Mouse (Mus musculus): ENCODE measurements around the gene Taf3. TPM values are rescaled to one million over a fixed set of nuclear protein-coding genes. Genes with fewer than 3 reads are reported as not detected.

Taf3 gene
- 1 to 10 TPM; 6.3 to 7.7 TPM for total RNA-seq (2021)
- long read RNA-seq, experiment 1, full-length matches to known transcripts, result 2 of 5 reads
- long read RNA-seq, experiment 1, partial matches to known transcripts, result 1 of 5 reads
- long read RNA-seq, experiment 1, other reads (novel, unspliced or antisense), result 2 of 5 reads
- long read RNA-seq, experiment 2, full-length matches to known transcripts, result 1 of 3 reads
- long read RNA-seq, experiment 2, partial matches to known transcripts, result 0 of 3 reads
- long read RNA-seq, experiment 2, other reads (novel, unspliced or antisense), result 2 of 3 reads

DNA sequence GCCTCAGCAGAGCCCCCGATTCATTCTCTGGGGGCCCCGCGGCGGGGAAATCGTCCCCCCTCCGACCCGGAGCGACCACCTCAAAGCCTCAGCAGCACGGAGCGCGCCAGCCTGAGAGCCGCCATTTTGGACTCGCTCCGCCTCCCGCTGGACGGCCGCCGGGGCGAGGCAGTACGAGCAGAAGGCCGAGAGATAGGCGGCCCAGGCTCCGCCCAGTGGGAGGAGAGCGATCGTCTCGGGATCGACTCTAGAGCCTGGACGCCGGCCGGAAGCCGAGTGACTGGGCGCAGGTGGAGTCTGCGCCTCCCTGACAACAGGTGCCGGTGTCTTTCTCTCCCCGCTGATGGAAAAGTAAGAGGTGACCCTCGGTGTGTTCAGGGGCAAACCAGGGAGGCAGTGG is at the start of gene Taf3:
Gene Taf3, minus strand, starts transcription at position 136 of the 400 bp plus-strand sequence.
- intact Hi-C loops (cut with DNase I), result no loop called here
- peak; percentile 88 to 93 for DNase-seq

DNA sequence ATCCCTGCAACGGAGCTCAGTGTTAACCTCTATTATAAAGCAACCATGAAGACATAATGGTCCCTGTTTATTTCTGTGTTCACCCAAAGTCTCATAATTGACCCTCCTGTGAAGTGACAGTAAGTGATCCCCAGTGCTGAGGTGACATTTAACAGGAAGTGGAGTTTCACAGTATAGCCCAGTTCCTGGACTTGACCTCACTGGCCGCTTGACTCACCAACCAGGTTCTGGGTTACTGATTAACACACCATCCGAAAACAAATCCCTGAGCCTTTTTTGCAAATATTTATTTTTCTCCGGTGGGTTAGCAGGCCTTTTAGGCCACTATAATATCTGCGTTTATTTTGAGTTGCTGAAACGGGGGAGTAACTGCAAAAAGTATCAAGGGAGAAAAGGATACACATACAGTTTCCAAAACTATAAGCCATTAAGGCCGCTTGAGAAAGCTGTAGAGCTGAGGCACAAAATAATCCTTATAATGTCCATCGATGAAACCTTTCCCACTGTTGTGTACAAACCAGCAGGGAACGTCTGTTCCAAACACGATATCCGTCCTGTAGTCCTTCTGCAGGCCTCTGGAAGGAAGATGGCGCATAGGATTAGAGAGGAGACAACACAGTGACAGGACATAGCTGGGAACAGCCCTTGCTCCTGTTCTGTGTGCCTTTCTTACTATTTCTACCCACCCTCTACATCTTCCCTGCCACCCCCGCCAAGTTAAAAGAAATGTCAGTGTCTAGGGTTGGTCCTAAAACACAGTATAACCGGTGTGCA is 46.1 kb upstream of the Taf3 start:
- DNase-seq, result no peak
- intact Hi-C loops (cut with DNase I), result no loop called here

DNA sequence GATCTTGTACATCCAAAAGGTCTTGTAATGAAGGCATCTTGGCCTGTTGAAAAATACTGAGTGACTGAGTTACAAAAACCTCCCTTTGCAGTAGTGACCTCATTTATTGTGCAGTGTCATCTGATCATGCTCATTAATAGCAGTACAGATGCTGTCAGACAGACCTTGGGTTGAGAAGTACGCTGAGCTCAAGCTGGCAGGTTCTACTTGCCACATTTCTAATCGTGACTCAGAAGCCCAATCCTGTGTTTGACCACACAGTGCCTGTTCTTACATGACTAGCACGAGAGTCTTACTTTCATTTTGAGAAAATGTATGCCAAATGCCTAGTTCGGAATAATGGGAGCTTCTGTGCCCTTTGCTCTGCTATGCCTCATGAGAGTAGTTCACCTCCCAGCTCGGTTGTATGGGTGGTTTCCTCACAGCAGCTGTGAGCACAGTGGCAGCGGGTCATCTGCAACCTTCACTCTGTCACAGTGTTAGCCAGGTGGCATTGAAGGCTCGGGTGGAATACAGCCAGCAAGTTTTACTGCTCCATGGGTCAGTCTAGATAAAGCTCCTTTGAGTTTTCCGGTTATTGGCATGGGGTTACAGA is 39.0 kb upstream of the Taf3 start:
- intact Hi-C loops (cut with DNase I), result no loop called here
- no peak for DNase-seq

DNA sequence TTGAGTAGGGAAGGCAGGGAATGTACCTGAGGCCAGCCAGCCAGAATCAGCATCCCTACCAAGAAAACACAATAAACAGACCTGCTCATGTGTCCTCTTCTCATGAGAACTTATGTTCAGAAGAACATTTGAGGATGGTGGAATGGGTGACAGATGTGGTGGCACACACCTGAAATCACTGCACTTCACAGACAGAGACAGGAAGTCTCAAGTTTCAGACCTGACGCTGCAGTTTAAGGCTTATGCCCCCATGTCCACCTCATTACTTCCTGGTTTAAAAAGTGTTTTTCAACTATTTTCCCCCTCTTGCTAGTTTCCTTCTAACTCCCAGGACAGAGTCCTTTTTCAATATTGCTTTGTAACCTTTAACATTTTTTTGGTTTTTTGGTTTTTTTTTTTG is 34.3 kb upstream of the Taf3 start:
- intact Hi-C loops (cut with DNase I), result no loop called here
- DNase-seq, result no peak

DNA sequence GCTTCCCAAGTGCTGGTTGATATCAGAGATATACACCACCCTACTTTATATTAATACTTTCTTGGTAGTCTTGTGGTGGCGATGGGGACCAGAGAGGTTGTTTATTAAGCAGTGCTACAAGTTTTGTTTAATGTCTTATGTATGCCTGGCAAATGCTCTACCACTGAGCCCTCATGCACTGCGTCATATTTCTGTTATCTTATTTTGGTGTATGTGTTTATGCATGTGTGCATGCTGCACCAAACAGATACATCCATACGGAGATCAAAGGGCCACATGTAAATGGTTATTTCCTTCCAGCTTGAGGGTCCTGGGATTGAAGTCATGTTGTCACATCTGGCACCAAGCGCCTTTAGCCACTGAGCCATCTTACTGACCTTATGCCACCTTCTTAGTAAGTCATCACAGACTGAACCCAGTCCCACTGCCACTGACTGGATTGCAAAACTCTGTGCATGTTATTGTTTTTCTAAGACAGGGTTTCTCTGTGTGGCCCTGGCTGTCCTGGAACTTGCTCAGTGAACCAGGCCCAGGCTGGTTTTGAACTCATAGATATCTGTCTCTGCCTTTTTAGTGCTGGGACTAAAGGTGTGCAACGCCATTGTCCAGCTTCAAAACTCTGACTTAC is 33.2 kb upstream of the Taf3 start:
- DNase-seq, result no peak
- intact Hi-C loops (cut with DNase I), result no loop called here

DNA sequence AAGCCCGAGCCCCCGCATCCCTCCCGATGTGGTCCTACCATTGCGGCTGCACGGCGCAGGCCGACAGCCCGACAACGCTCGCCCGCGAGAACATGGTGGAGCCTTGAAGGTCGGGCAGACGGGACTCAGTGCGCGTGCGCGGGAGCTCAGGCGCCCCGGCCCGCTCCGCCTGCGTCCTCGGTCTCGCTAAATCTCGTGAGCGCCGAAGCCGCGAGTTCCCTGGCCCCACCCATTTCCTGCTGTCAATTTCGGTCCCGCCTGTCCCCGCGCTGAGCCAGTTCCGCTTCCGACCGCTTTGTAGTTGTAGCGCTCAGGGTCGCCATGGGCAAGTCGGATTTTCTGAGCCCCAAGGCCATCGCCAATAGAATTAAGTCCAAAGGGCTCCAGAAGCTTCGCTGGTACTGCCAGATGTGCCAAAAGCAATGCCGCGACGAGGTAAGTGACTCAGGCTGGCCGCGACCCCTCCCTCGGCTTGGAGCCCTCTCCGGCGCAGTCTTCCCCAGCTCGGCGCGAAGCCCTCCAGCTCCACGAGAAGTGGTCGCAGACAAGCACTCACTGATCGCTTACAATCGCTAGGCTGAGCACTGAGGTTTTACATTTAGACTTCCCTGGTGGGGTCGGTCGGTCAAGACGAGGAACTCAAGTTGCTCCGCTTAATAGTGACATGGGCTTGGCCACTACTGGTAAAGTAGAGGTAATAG is 32.1 kb upstream of the Taf3 start, which contains the start of the genes Atp5c1 and Kin:
Gene Atp5c1, minus strand, starts transcription at position 201 of the 701 bp plus-strand sequence.
Gene Kin, plus strand, starts transcription at position 284 of the 701 bp plus-strand sequence.
- intact Hi-C loops (cut with DNase I), result no loop called here
- peak; percentile 94 to 96 for DNase-seq

DNA sequence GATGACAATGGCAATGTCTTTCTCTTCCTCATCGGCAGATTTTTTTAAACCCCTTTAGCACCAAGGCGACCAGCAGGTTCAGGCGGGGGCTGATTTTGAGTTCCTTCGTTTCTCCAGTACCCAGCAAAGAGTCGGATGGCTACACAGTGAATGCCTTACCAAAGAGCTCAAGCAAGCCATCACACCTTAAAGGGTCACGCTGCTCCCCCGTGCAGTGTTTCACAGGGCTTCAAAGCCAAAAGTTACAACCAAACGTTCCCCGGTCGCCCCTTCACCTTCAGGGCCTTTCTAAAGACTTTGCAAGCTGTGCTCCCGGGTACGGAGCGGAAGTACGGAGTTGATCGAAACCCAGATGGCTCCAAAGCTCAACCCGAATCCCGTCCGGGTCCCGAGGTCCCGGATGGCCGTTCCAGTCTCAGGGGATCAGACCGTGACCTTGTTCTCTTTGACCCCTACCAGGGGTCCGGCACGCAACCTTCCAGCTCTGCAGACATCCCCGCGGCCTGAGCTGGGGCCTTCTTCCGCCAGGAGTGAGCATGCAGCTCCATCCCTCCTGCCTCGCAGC is 31.4 kb upstream of the Taf3 start:
- intact Hi-C loops (cut with DNase I), result no loop called here
- no peak for DNase-seq

DNA sequence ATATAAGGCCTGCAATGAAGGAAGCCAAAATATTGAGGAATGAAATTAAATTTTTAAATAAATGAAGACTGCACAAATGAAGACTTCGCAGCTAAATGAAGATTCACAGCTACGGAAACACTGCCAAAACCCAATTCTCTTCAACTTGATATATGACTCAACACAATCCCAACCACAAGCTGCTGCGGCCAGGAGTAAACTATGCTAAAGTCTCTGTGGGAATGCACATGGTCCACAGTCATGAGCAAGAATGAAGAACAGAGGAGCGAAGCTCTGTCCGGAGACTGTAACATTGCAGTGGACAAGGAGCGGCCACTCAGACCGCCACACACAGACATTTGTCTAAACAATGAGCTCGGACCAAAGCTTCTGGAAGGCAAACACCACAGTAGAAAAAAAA is 28.3 kb upstream of the Taf3 start:
- no peak for DNase-seq
- intact Hi-C loops (cut with DNase I), result no loop called here

DNA sequence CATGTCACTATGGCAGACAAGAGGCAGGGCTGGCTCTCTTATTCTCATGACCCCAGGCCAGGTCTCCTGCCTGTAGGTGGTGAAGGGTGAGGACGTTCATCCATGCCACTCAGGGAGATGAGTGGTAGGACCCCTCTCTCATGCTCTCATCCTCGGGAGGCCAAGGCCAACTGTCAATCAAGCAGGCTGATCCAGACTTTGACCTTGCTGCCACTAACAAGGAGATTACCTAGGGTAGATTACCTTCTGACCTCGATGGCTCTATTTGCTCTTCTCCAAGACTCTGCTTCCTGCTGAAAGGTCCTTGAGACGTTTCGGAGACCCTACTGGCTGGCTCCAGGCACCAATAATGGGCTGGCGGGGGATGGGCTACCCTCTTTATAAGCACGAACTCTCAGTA is 26.1 kb upstream of the Taf3 start:
- no peak for DNase-seq
- intact Hi-C loops (cut with DNase I), result no loop called here

DNA sequence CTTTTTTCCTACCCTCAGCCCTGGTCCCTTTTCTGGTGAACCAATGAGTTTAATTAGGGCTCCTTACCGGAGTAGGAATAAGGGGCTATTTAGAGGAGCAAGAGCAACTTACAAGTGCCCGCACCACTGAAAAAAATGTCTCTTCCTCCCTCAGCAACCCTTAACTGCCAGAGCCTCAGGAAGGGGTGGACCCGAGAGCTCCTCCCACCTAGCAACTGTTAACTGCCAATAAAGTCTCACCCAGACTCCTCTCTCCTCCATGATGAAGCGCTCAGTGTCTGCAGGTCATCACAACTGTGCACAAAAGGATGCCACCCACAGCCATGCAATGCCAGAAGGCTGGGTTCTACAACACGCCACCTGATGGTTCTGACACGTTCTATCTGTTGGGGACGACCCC is 23.4 kb upstream of the Taf3 start:
- DNase-seq, result no peak
- intact Hi-C loops (cut with DNase I), result no loop called here

DNA sequence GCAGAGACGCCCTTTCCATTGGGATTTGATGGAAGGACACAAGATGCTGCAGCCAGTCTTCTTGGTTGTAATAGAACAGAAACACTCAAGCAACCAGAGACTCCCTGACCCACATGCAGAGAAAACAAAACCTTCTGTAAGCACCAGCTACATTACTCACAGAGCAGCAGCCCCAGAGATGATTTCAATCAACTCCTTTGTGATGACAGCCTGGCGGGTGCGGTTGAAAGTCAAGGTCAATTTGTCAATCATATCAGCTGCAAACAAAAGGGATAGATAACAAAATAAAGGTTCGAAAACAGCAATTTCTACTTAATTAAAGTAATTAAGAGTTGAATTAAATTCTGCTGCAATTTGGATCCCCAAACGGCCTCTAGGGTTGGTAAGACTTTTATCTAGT is 10.4 kb upstream of the Taf3 start:
- no peak for DNase-seq
- intact Hi-C loops (cut with DNase I), result no loop called here

DNA sequence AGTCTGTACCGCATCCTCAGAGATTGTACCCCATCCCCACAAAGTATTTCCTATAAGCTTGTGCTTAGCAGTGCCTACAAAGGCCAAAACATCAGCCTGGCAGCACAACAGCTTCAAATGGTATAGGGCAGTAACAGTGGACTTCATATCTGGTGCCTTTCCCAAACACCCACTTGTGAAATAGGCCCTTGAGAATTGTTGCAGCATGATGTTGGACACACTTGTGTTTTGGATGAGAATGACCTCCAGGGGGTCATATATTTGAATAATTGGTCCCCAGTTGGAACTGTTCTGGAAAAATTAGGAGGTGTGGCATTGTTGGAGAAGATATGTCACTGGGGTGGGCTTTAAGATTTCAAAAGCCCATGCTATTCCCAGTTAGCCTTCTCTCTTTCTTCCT is 3.6 kb upstream of the Taf3 start:
- intact Hi-C loops (cut with DNase I), result no loop called here
- DNase-seq, result no peak

DNA sequence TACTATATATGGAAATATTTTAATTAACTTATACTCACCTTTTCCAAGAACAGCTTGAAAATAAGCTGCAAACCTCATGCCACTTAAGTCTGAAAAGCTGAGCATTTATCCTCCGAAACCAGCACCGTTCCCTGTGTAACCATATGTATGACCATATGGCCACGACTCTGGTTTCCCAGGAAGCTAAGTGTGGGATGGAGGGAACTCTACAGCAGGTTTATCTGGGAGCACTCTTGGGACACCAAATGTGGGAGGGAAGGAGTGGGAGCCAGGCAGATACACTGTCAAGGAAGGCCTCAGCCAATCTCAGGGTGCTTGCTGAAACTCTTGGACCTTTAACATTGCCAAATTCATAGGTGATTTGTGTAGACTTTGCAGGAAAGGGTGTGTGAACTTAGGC is 2.5 kb upstream of the Taf3 start:
- intact Hi-C loops (cut with DNase I), result no loop called here
- DNase-seq, result no peak

DNA sequence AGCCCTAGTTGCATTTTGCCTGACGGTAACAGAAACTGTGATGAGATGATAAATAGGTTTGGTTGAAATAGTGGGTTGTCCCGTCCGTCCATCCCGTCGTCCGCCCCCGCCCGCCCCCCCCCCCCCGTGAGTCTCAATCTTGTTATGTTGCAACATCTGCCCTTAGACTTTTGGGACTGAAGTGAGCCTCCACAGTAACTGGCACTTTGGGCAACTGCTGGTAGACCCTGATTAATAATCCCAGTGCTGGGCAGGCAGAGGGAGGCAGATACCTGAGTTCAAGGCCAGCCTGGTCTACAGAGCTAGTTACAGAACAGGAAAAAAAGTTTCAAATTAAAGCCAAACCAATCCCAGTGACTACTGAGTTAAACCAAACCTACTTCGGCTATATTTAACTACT is 1.1 kb upstream of the Taf3 start:
- intact Hi-C loops (cut with DNase I), result no loop called here
- no peak for DNase-seq

DNA sequence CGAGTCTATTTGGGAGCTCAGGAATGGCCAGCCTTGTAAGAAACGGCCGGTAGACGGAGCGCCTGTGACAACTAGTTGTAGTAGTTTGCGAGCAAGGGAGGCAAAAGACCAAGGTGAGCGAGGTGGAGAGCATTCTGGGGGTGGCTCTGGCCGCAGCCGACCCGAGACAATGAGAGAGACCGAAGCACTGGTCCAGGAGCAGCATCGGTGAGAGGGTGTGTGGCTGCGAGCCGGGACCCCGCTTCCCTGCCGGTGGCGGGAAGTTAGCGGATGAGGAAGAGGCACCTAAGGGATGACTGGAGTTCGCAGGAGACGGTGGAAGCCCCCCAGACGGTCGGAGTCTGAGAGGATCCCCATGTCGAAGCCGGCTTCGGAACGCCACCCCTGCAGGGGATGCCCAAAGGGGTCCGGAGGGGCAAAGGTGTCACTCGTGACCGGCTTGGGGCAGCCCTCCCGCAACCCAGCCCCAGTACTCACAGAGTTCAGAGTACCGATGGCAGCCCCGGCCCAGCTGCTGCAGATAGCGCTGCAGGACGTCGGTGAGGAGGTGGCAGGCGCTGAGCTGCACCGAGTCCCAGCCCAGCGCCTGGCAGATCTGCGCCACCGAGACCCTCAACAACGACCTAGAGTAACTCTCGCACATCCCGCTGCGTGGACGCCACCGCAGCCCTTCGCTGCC is 499 bp downstream of the Taf3 start:
- DNase-seq, result no peak
- intact Hi-C loops (cut with DNase I), result no loop called here

DNA sequence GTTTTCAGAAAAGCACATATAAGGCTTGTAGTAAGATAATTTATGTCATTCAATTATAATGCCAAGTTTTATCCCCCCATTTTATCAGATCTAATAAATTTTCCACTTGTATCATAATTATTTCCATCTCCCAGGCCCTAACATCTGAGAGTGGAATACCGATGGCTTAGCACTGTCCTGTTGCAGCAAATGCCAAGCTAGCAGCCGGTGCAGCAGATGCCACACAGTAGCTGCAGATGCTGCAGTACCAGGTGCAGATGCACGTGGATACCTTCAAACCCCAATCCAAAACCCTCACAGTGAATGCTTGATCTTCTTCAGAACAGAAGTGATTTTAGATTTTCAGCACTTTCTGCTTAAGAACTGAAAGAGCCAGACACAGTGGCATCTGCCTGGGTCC is 13.4 kb downstream of the Taf3 start:
- intact Hi-C loops (cut with DNase I), result no loop called here

DNA sequence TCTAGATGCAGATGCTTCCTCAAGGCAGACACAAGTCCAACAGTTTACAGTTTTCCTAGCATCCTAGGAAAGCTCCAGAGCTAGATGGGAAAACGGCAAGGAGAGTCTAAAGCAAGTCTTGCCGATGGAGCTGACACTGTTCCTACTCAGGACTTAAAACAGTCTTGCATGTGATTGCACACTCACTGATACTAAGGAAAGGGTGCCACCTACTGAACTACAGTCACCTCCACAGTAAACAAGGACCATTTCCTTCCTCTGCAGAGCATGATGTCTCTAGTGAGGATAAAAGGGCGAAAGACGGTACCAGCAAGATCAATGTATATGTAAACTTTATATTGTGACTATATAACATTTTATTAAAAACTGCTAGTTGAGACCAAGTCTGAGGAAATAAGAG is 14.7 kb downstream of the Taf3 start:
- no peak for DNase-seq
- intact Hi-C loops (cut with DNase I), result no loop called here

More for the DNA sequence above, 13.4 kb downstream of the Taf3 start:
- DNase-seq, result no peak

DNA sequence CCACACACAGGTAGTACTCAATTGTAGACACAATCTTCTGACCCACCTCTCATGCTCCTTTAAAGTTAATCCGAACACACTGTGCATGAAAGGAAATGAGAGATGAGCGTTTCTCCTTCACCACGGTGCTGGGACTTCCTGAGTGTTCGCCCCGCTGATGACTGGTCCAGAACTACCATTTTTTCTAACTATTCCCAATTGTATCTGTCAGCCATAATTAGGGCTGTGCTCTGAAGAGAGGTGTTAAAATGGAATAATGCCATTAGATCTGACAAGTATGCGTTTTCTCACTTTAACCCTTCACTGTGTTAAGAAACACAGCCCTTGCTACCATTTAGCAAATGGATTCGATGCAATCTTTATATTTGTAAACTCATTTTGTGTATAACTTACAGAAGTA is 18.6 kb downstream of the Taf3 start:
- DNase-seq, result no peak
- intact Hi-C loops (cut with DNase I), result no loop called here

DNA sequence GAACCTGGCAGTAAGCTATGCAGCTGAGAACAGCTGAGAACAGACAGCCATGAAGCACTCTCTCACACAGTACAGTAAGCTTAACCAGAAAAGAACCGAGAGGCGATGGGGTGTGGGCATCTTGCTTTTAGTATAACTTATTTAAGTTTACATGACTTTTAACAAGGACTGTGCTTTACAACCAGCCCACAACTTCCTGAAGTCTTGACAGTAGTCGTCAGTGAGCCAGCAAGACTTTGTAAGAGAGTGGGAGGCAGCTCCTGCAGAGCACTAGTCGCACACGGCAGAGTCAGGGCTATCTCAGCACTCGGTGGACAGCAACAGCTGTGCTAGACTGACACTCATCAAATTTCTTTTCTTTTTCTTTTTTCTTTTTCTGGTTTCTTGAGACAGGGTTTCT is 24.1 kb downstream of the Taf3 start:
- intact Hi-C loops (cut with DNase I), result no loop called here
- no peak for DNase-seq

DNA sequence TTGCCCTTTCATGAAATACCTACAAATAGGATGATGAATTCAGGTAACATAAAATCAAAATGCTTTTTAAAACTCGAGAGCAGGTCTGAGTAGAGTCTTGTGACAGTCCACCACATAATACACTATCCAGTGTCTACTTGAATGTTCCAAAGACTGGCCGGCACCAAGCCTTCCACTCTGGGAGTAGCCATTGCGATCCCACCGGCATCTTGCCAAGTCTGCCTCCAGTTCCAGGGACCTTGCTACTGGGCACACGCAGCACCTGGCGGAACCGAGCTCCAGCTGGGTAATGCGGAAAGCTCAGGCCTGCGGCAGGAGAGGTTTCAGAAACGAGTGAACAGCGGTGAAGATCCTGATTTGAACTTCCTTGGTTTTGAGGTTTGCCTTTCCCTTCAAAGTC is 27.1 kb downstream of the Taf3 start:
- intact Hi-C loops (cut with DNase I), result no loop called here
- DNase-seq, result peak; percentile 8 to 19

All from gastrocnemius, postnatal 36 days (tissue).